8 mouse cellular contexts compared by ENCODE assay signal in genomic region chrX:37191105-37191743, GRCm38 (mm10). TPM values are rescaled to one million over a fixed set of nuclear protein-coding genes. Genes with fewer than 3 reads are reported as not detected.
DNase-seq lines count a peak whose midpoint lies in the region; ATAC-seq and TF ChIP-seq lines count a peak whose summit lies in the region.

TSS of gene Ndufa1 (minus strand) at chrX:37191163.
TSS of gene Rnf113a1 (plus strand) at chrX:37191245.

- no peaks in the 10 kb centered on the region for H3K36me3 ChIP-seq in heart, embryonic 12.5 days
- H3K36me3 ChIP-seq in kidney, embryonic 16.5 days (ENCODE audit: insufficient read depth, low read length) = no peaks in the 10 kb centered on the region

- DNase-seq in CD4-positive helper T cell, adult 2 months (ENCODE audit: low read depth, low spot score) = peak; percentile 86
- peak; percentile 93 for DNase-seq in brain, embryonic 14.5 days (ENCODE audit: low read depth)
- DNase-seq in liver = peak; percentile 86
- DNase-seq in monocyte, adult 2 months (ENCODE audit: low read depth in 1 of 2, low spot score in 2 of 2) = peak; percentile 3 to 26
- peak; percentile 62 to 69 for DNase-seq in spleen, postnatal 14 days (ENCODE audit: low spot score in 2 of 2)

- H3K4me2 ChIP-seq in heart, embryonic 12.5 days = peak within 1 kb of the TSS; percentile 81
- H3K4me2 ChIP-seq in kidney, embryonic 16.5 days (replicated peaks; ENCODE audit: low read depth, low read length) = peak within 1 kb of the TSS; percentile 69

- 0 out of 2 replicates have a peak, but pooled peaks have one; percentile 4 for TF ChIP-seq POLR2A in brain, embryonic 14.5 days (IDR thresholded peaks at IDR 0.05; ENCODE audit: borderline replicate concordance, extremely low read depth, insufficient read depth, insufficient read length, poor library complexity, severe bottlenecking)

- peak within 1 kb of the TSS; percentile 72 for H3K4me3 ChIP-seq in heart, embryonic 12.5 days
- peak within 1 kb of the TSS; percentile 63 for H3K4me3 ChIP-seq in kidney, embryonic 16.5 days (ENCODE audit: low read length)

- H3K27me3 ChIP-seq in heart, embryonic 12.5 days (replicated peaks) = no peaks in the 10 kb centered on the region
- H3K27me3 ChIP-seq in kidney, embryonic 16.5 days (ENCODE audit: insufficient read depth, low read length) = no peaks in the 10 kb centered on the region

- 15% methylated on average over 62 of the region's 63 CpGs for WGBS in heart, embryonic 12.5 days
- 25% methylated on average over 62 of the region's 63 CpGs for WGBS in kidney, embryonic 16.5 days

- H3K9me3 ChIP-seq in heart, embryonic 12.5 days (replicated peaks) = no peaks in the 10 kb centered on the region
- no peaks in the 10 kb centered on the region for H3K9me3 ChIP-seq in kidney, embryonic 16.5 days (ENCODE audit: low read length)

- peak within 1 kb of the TSS; percentile 77 for H3K9ac ChIP-seq in heart, embryonic 12.5 days
- peak within 1 kb of the TSS; percentile 68 for H3K9ac ChIP-seq in kidney, embryonic 16.5 days (replicated peaks; ENCODE audit: low read length)

- ATAC-seq in erythroblast, adult 5-6 weeks (replicated peaks; ENCODE audit: low FRiP score, poor library complexity, severe bottlenecking) = peak; percentile 97
- ATAC-seq in heart, embryonic 12.5 days (ENCODE audit: insufficient number of reproducible peaks, low FRiP score) = peak; percentile 86
- peak; percentile 91 for ATAC-seq in kidney, embryonic 16.5 days (ENCODE audit: low FRiP score, low TSS enrichment)

- TF ChIP-seq CTCF in brain, embryonic 14.5 days (IDR thresholded peaks at IDR 0.05; ENCODE audit: borderline replicate concordance, extremely low read depth, insufficient read depth, insufficient read length) = no peak

- peak within 1 kb of the TSS; percentile 54; the same call in 1 of the 2 replicates for H3K27ac ChIP-seq in heart, embryonic 12.5 days (ENCODE audit: poor library complexity, severe bottlenecking)
- peak within 1 kb of the TSS; percentile 43; the same call in 1 of the 2 replicates for H3K27ac ChIP-seq in kidney, embryonic 16.5 days (ENCODE audit: low read length)

- H3K4me1 ChIP-seq in heart, embryonic 12.5 days (replicated peaks) = no peaks in the 10 kb centered on the region
- no peaks in the 10 kb centered on the region for H3K4me1 ChIP-seq in kidney, embryonic 16.5 days (ENCODE audit: insufficient read depth, low read length)

RNA-seq across cellular contexts. Expression of gene Ndufa1, which starts in this region (rescaled TPM):
- polyA plus RNA-seq in brain, embryonic 14.5 days (2012; rRNA removed) = 363 and 455 TPM in 2 replicates
- 46.7 and 47.0 TPM in 2 replicates for total RNA-seq in erythroblast, adult 5-6 weeks (2015; ENCODE audit: low replicate concordance)
- total RNA-seq in erythroblast, adult 5-6 weeks (2017; ENCODE audit: low replicate concordance) = 26.6 and 36.0 TPM in 2 replicates
- polyA plus RNA-seq in heart, embryonic 12.5 days (2016; fragmentation: Nextera tagmentation; extraction: Ambion mirVana) = 551 and 581 TPM in 2 replicates
- polyA plus RNA-seq in kidney, embryonic 16.5 days (2015; fragmentation: Nextera tagmentation; extraction: Ambion mirVana) = 432 and 458 TPM in 2 replicates

RNA-seq across cellular contexts. Expression of gene Rnf113a1, which starts in this region (rescaled TPM):
- 8.3 and 10.6 TPM in 2 replicates for polyA plus RNA-seq in brain, embryonic 14.5 days (2012; rRNA removed)
- total RNA-seq in erythroblast, adult 5-6 weeks (2015; ENCODE audit: low replicate concordance) = 1.3 TPM in 1 of 2 replicates, not detected in the other
- total RNA-seq in erythroblast, adult 5-6 weeks (2017; ENCODE audit: low replicate concordance) = 0.56 and 1.0 TPM in 2 replicates
- 7.5 and 7.7 TPM in 2 replicates for polyA plus RNA-seq in heart, embryonic 12.5 days (2016; fragmentation: Nextera tagmentation; extraction: Ambion mirVana)
- polyA plus RNA-seq in kidney, embryonic 16.5 days (2015; fragmentation: Nextera tagmentation; extraction: Ambion mirVana) = 7.9 and 9.8 TPM in 2 replicates

Comparison
In these comparisons a context has a peak if more than half of its experiments do, and no peak if none do; other contexts are left out.
1. Peak in every context shown above with its lines: DNase-seq, ATAC-seq, H3K4me3 ChIP-seq and H3K27ac ChIP-seq.
2. DNase-seq: peak in every context shown above with its lines; median percentile 93 in brain, embryonic 14.5 days; 86 in CD4-positive helper T cell, adult 2 months; 86 in liver; 66 in spleen, postnatal 14 days; 14 in monocyte, adult 2 months.